Mouse (Mus musculus) thymus, adult 2 months (tissue): Measurements from ENCODE around the gene Ghrh.

Experiments
- CTCF ChIP-seq: fragments of 200-500 bp; IDR thresholded peaks from 2 replicates; pipeline ENCODE4 v1.5.1; 2012; ENCODE audit warnings: mild to moderate bottlenecking, control low read depth, low read length, moderate library complexity, borderline replicate concordance; ENCODE audit not compliant: control insufficient read depth, poor library complexity, insufficient read depth; ENCODE audit errors: extremely low read depth
- POLR2A ChIP-seq: fragments of 200-500 bp; IDR thresholded peaks from 2 replicates; pipeline ENCODE4 v1.6.1; 2012; ENCODE audit warnings: mild to moderate bottlenecking, low read length, control low read depth, moderate library complexity; ENCODE audit not compliant: control insufficient read depth, poor library complexity, insufficient read depth; ENCODE audit errors: extremely low read depth

- no peak for TF ChIP-seq CTCF
- no peak for TF ChIP-seq POLR2A
These were observed 38.9 kb downstream of the Ghrh start for GRCm38 (mm10) chr2:157308273-157308917.
